Mouse (Mus musculus) E14TG2a.4 (cell line): ENCODE results near the gene Ccdc159.

Experiments used
- CTCF ChIP-seq: conservative IDR thresholded peaks from 2 replicates; pipeline ENCODE4 v1.5.1; 2014; ENCODE audit warnings: low read length
- NANOG ChIP-seq: IDR thresholded peaks from 2 replicates; pipeline ENCODE4 v1.6.1; 2014; ENCODE audit warnings: borderline replicate concordance, low read length, mixed read lengths
- POU5F1 ChIP-seq: IDR thresholded peaks from 2 replicates; pipeline ENCODE4 v1.6.1; 2014; ENCODE audit warnings: low read length, borderline replicate concordance

- no peak for TF ChIP-seq CTCF
- TF ChIP-seq POU5F1, result no peak
- TF ChIP-seq NANOG, result no peak
Observed at GRCm38 (mm10) chr9:21923490-21924098, 3.7 kb upstream of the Ccdc159 start.
